Mouse (Mus musculus) layer of hippocampus, postnatal 25 days (tissue): ENCODE results near the gene Sept6. TPM values are rescaled to one million over a fixed set of nuclear protein-coding genes. Genes with fewer than 3 reads are reported as not detected.
"Not testable (repeated sequence)": the region's sequence is repeated elsewhere in the genome, so short reads cannot be mapped to it uniquely, and the experiment has no call there.

Source experiments
- DNase-seq, 2 experiments: peaks; one replicate each; pipeline ENCODE4 v3.0.0; 2022; ENCODE audit warnings: mixed read lengths in 2 of 2, low spot score in 1 of 2; ENCODE audit errors: extremely low spot score in 1 of 2
- total RNA-seq, 2 experiments: library from RNA; stranded (reverse); gene quantifications; 2 replicates each; pipeline ENCODE4 v1.2.3; 2021

Sept6 gene
- total RNA-seq, 2 experiments from 2014 or later: 50.0 to 52.9 TPM

GRCm38 (mm10) chrX:36972951-36973471 is 18.6 kb downstream of the Sept6 start:
- no peak for DNase-seq

GRCm38 (mm10) chrX:36971156-36971555 is 20.4 kb downstream of the Sept6 start:
- no peak for DNase-seq

- no peak for DNase-seq
These were observed 22.1 kb downstream of the Sept6 start for GRCm38 (mm10) chrX:36969501-36969900.

- DNase-seq: no peak
These were observed 34.9 kb downstream of the Sept6 start for GRCm38 (mm10) chrX:36956674-36957073.

GRCm38 (mm10) chrX:36941106-36941505 is 50.5 kb downstream of the Sept6 start:
- DNase-seq: no peak

- DNase-seq: peak in 1 of 2 experiments; percentile 7
These were observed 51.7 kb downstream of the Sept6 start for GRCm38 (mm10) chrX:36939806-36940413.

- DNase-seq: no peak
These were observed 56.1 kb downstream of the Sept6 start for GRCm38 (mm10) chrX:36935326-36935966.

- DNase-seq: peak in 1 of 2 experiments; percentile 26
These were observed 61.0 kb downstream of the Sept6 start for GRCm38 (mm10) chrX:36930574-36930973.

- no peak for DNase-seq
These were observed 61.9 kb downstream of the Sept6 start for GRCm38 (mm10) chrX:36929694-36930093.

GRCm38 (mm10) chrX:36928791-36929190 is 62.8 kb downstream of the Sept6 start:
- DNase-seq: no peak

- no peak for DNase-seq
These were observed 70.2 kb downstream of the Sept6 start for GRCm38 (mm10) chrX:36921346-36921745.

GRCm38 (mm10) chrX:36917749-36918148 is 73.8 kb downstream of the Sept6 start:
- DNase-seq: no peak

GRCm38 (mm10) chrX:36911343-36911742 is 80.3 kb downstream of the Sept6 start:
- peak in 1 of 2 experiments; percentile 56 for DNase-seq

GRCm38 (mm10) chrX:36906539-36906938 is 85.1 kb downstream of the Sept6 start:
- DNase-seq: no peak

- peak; percentile 72 to 81 for DNase-seq
These were observed 88.4 kb downstream of the Sept6 start for GRCm38 (mm10) chrX:36903115-36903768.

GRCm38 (mm10) chrX:36902321-36903114 is 89.1 kb downstream of the Sept6 start, which contains the start of gene Nkrf:
Nkrf (minus strand) TSS chrX:36902899.
- peak; percentile 23 to 39 for DNase-seq

GRCm38 (mm10) chrX:36901655-36902054 is 89.9 kb downstream of the Sept6 start:
- DNase-seq: no peak

GRCm38 (mm10) chrX:36898931-36899330 is 92.7 kb downstream of the Sept6 start:
- DNase-seq: not testable (repeated sequence)

- DNase-seq: no peak
These were observed 106.9 kb downstream of the Sept6 start for GRCm38 (mm10) chrX:36884719-36885118.

- DNase-seq: no peak
These were observed 116.9 kb downstream of the Sept6 start for GRCm38 (mm10) chrX:36874704-36875128.
